Mouse (Mus musculus) frontal cortex, postnatal 14 days (tissue): Measurements from ENCODE around the gene Cmtm7.

Experiments used
- DNase-seq, 2 experiments: peaks; one replicate each; pipeline ENCODE4 v3.0.0; 2022; ENCODE audit warnings: low spot score in 2 of 2

The Cmtm7 gene

GRCm38 (mm10) chr9:114727315-114727714, 54.3 kb downstream of the Cmtm7 start:
- DNase-seq, result no peak

GRCm38 (mm10) chr9:114716677-114717331, 64.9 kb downstream of the Cmtm7 start:
- no peak for DNase-seq

- DNase-seq, result no peak
Measured at GRCm38 (mm10) chr9:114713481-114713880, 68.2 kb downstream of the Cmtm7 start.

GRCm38 (mm10) chr9:114710345-114710744, 71.3 kb downstream of the Cmtm7 start:
- DNase-seq, result no peak

- no peak for DNase-seq
Measured at GRCm38 (mm10) chr9:114707805-114708204, 73.9 kb downstream of the Cmtm7 start.
